Mouse (Mus musculus) intestine, embryonic 16.5 days (tissue): ENCODE results near the gene Bco2. TPM values are rescaled to one million over a fixed set of nuclear protein-coding genes. Genes with fewer than 3 reads are reported as not detected.

Source experiments
- ATAC-seq: fragments of 200-750 bp; cut with Nextera tagmentation; 2 replicates; pipeline ENCODE4 v1.8.0; 2017; ENCODE audit warnings: moderate TSS enrichment, moderate library complexity
- H3K27ac ChIP-seq: fragments of 300-500 bp; sonication (generic); 2 replicates; pipeline ENCODE4 v1.5.1; 2014; ENCODE audit warnings: mild to moderate bottlenecking, low read length
- H3K27me3 ChIP-seq: fragments of 300-500 bp; sonication (generic); replicated peaks from 2 replicates; pipeline ENCODE4 v1.6.1; 2014; ENCODE audit warnings: low read length, control low read depth, mixed read lengths; ENCODE audit not compliant: control insufficient read depth, insufficient read depth
- H3K36me3 ChIP-seq: fragments of 300-500 bp; sonication (generic); 2 replicates; pipeline ENCODE4 v1.6.1; 2014; ENCODE audit warnings: low read length, control low read depth; ENCODE audit not compliant: control insufficient read depth, insufficient read depth
- H3K4me1 ChIP-seq: fragments of 300-500 bp; sonication (generic); 2 replicates; pipeline ENCODE4 v1.6.1; 2014; ENCODE audit warnings: low read length, control low read depth, mixed read lengths; ENCODE audit not compliant: control insufficient read depth, insufficient read depth
- H3K4me2 ChIP-seq: fragments of 300-500 bp; sonication (generic); 2 replicates; pipeline ENCODE4 v1.6.1; 2014; ENCODE audit warnings: low read depth, low read length, control low read depth
- H3K4me3 ChIP-seq: fragments of 300-500 bp; sonication (generic); 2 replicates; pipeline ENCODE4 v1.5.1; 2014; ENCODE audit warnings: mild to moderate bottlenecking, low read length
- H3K9ac ChIP-seq: fragments of 300-500 bp; sonication (generic); 2 replicates; pipeline ENCODE4 v1.6.1; 2014; ENCODE audit warnings: low read depth, low read length
- H3K9me3 ChIP-seq: fragments of 300-500 bp; sonication (generic); 2 replicates; pipeline ENCODE4 v1.6.1; 2016; ENCODE audit warnings: low read length, control low read depth; ENCODE audit not compliant: control insufficient read depth
- WGBS: fragments of 180-500 bp; shearing (Covaris S2); extraction: QIAGEN DNeasy Blood & Tissue Kit; methylation state at CpG from one replicate; pipeline ENCODE4 v1.1.7; 2014; 5-methylcytosine and 5-hydroxymethylcytosine counted together
- polyA plus RNA-seq: library from polyadenylated mRNA; unstranded; fragments of >200 nt; fragmentation: Nextera tagmentation; extraction: Ambion mirVana; gene quantifications from 2 replicates; pipeline ENCODE4 v1.2.1, GENCODE M21; 2015

Gene Bco2
- polyA plus RNA-seq, 1 experiment from 2014 or later, result 7.6 TPM

GRCm38 (mm10) chr9:50525585-50525984 lies 29.4 kb downstream of the Bco2 start:
- no peak overlapping the region for H3K4me3 ChIP-seq
- no peak for ATAC-seq
- no peaks in the 10 kb centered on the region for H3K27me3 ChIP-seq
- no peak overlapping the region for H3K9ac ChIP-seq
- WGBS, result 66% methylated on average over 5 of the region's 5 CpGs
- H3K4me2 ChIP-seq, result no peak overlapping the region
- H3K27ac ChIP-seq, result no peak overlapping the region
- H3K36me3 ChIP-seq, result no peaks in the 10 kb centered on the region
- H3K4me1 ChIP-seq, result peaks cover 8% of the 10 kb centered on the region
- H3K9me3 ChIP-seq, result no peaks in the 10 kb centered on the region

- no peaks in the 10 kb centered on the region for H3K27me3 ChIP-seq
- H3K36me3 ChIP-seq, result no peaks in the 10 kb centered on the region
- ATAC-seq, result no peak
- H3K27ac ChIP-seq, result no peak overlapping the region
- no peak overlapping the region for H3K4me2 ChIP-seq
- WGBS, result 84% methylated on average over 5 of the region's 5 CpGs
- no peak overlapping the region for H3K9ac ChIP-seq
- no peak overlapping the region for H3K4me3 ChIP-seq
- H3K4me1 ChIP-seq, result peaks cover 8% of the 10 kb centered on the region
- H3K9me3 ChIP-seq, result no peaks in the 10 kb centered on the region
Measured at GRCm38 (mm10) chr9:50524936-50525335, 30.0 kb downstream of the Bco2 start.

GRCm38 (mm10) chr9:50522574-50522973 lies 32.4 kb downstream of the Bco2 start:
- Histone ChIP-seq H3K4me2 (no peak overlapping the region), H3K36me3 (no peaks in the 10 kb centered on the region), H3K4me1 (peaks cover 4% of the 10 kb centered on the region), H3K9ac (no peak overlapping the region), H3K9me3 (no peaks in the 10 kb centered on the region), H3K4me3 (no peak overlapping the region), H3K27ac (no peak overlapping the region), H3K27me3 (no peaks in the 10 kb centered on the region)
- 78% methylated on average over 5 of the region's 5 CpGs for WGBS
- no peak for ATAC-seq

GRCm38 (mm10) chr9:50521562-50521961 lies 33.4 kb downstream of the Bco2 start:
- ATAC-seq, result no peak
- Histone ChIP-seq H3K27ac (no peak overlapping the region), H3K27me3 (no peaks in the 10 kb centered on the region), H3K4me1 (no peaks in the 10 kb centered on the region), H3K36me3 (no peaks in the 10 kb centered on the region), H3K9ac (no peak overlapping the region), H3K4me3 (no peak overlapping the region), H3K4me2 (no peak overlapping the region), H3K9me3 (no peaks in the 10 kb centered on the region)
- 67% methylated on average over 2 of the region's 2 CpGs for WGBS

- ATAC-seq, result no peak
Measured at GRCm38 (mm10) chr9:50520748-50521147, 34.2 kb downstream of the Bco2 start.

GRCm38 (mm10) chr9:50518781-50519180 lies 36.2 kb downstream of the Bco2 start:
- H3K4me2 ChIP-seq, result no peak overlapping the region
- WGBS, result 19% methylated on average over 2 of the region's 2 CpGs
- ATAC-seq, result no peak

More at GRCm38 (mm10) chr9:50520748-50521147, 34.2 kb downstream of the Bco2 start:
- H3K9me3 ChIP-seq, result no peaks in the 10 kb centered on the region
- H3K9ac ChIP-seq, result no peak overlapping the region
- no peaks in the 10 kb centered on the region for H3K4me1 ChIP-seq
- H3K27ac ChIP-seq, result no peak overlapping the region
- no peaks in the 10 kb centered on the region for H3K27me3 ChIP-seq
- H3K4me3 ChIP-seq, result no peak overlapping the region
- no peaks in the 10 kb centered on the region for H3K36me3 ChIP-seq
- WGBS, result 89% methylated on average over 6 of the region's 6 CpGs
- no peak overlapping the region for H3K4me2 ChIP-seq

GRCm38 (mm10) chr9:50515462-50515861 lies 39.5 kb downstream of the Bco2 start:
- Histone ChIP-seq H3K4me1 (no peaks in the 10 kb centered on the region), H3K9me3 (no peaks in the 10 kb centered on the region), H3K27me3 (no peaks in the 10 kb centered on the region), H3K36me3 (no peaks in the 10 kb centered on the region), H3K9ac (no peak overlapping the region), H3K27ac (0 out of 2 replicates have a peak overlapping the region, but pooled peaks have one; percentile 3), H3K4me2 (no peak overlapping the region), H3K4me3 (no peak overlapping the region)
- peak; percentile 88 for ATAC-seq
- WGBS, result 71% methylated on average over 5 of the region's 5 CpGs

More at GRCm38 (mm10) chr9:50518781-50519180, 36.2 kb downstream of the Bco2 start:
- no peak overlapping the region for H3K27ac ChIP-seq
- no peak overlapping the region for H3K4me3 ChIP-seq
- H3K36me3 ChIP-seq, result no peaks in the 10 kb centered on the region
- H3K9me3 ChIP-seq, result no peaks in the 10 kb centered on the region
- no peak overlapping the region for H3K9ac ChIP-seq
- no peaks in the 10 kb centered on the region for H3K27me3 ChIP-seq
- H3K4me1 ChIP-seq, result no peaks in the 10 kb centered on the region

- Histone ChIP-seq H3K4me3 (no peak overlapping the region), H3K9ac (no peak overlapping the region), H3K36me3 (no peaks in the 10 kb centered on the region), H3K4me1 (peaks cover 6% of the 10 kb centered on the region; the same call in 1 of the 2 replicates), H3K27me3 (no peaks in the 10 kb centered on the region), H3K9me3 (no peaks in the 10 kb centered on the region), H3K4me2 (no peak overlapping the region), H3K27ac (no peak overlapping the region)
- ATAC-seq, result no peak
- WGBS, result 42% methylated on average over 7 of the region's 7 CpGs
Measured at GRCm38 (mm10) chr9:50507570-50507969, 47.4 kb downstream of the Bco2 start.

- peak; percentile 38; the same call in 1 of the 2 replicates for ATAC-seq
Measured at GRCm38 (mm10) chr9:50505405-50505804, 49.6 kb downstream of the Bco2 start.

GRCm38 (mm10) chr9:50502949-50503348 lies 52.0 kb downstream of the Bco2 start:
- H3K27me3 ChIP-seq, result no peaks in the 10 kb centered on the region
- WGBS, result 86% methylated on average over 3 of the region's 3 CpGs
- H3K4me2 ChIP-seq, result no peak overlapping the region
- H3K36me3 ChIP-seq, result no peaks in the 10 kb centered on the region
- no peak overlapping the region for H3K27ac ChIP-seq
- peaks cover 6% of the 10 kb centered on the region; the same call in 1 of the 2 replicates for H3K4me1 ChIP-seq
- no peak overlapping the region for H3K4me3 ChIP-seq
- ATAC-seq, result no peak
- no peaks in the 10 kb centered on the region for H3K9me3 ChIP-seq
- H3K9ac ChIP-seq, result no peak overlapping the region

More at GRCm38 (mm10) chr9:50505405-50505804, 49.6 kb downstream of the Bco2 start:
- H3K4me1 ChIP-seq, result peaks cover 6% of the 10 kb centered on the region; the same call in 1 of the 2 replicates
- H3K9ac ChIP-seq, result peak overlapping the region; percentile 14; the same call in 1 of the 2 replicates
- H3K27ac ChIP-seq, result no peak overlapping the region
- no peaks in the 10 kb centered on the region for H3K36me3 ChIP-seq
- no peak overlapping the region for H3K4me3 ChIP-seq
- WGBS, result 28% methylated on average over 6 of the region's 6 CpGs
- no peaks in the 10 kb centered on the region for H3K9me3 ChIP-seq
- no peak overlapping the region for H3K4me2 ChIP-seq
- H3K27me3 ChIP-seq, result no peaks in the 10 kb centered on the region
